Mouse (Mus musculus): Measurements from ENCODE around the gene Clic3. TPM values are rescaled to one million over a fixed set of nuclear protein-coding genes. Genes with fewer than 3 reads are reported as not detected.

Gene Clic3
- total RNA-seq, 1 experiment from 2014 or later, result not detected

DNA sequence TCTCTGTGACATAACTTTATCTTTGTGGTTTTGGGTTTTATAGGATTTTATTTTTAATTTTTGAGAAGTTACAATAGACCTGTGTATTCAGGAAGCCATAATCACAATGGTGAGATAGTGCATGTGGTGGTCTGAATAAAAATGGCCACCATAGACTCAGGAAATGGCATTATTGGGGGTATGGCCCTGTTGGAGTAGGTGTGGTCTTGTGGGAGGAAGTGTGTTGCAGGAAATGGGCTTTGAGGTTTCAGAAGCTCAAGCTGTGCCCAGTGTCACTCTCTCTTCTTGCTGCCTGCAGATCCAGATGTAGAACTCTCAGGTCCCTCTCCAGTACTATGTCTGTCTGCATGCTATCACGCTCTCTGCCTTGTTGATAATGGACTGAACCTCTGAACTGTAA lies 23.9 kb downstream of the Clic3 start:
- DNase-seq, result no peak

DNA sequence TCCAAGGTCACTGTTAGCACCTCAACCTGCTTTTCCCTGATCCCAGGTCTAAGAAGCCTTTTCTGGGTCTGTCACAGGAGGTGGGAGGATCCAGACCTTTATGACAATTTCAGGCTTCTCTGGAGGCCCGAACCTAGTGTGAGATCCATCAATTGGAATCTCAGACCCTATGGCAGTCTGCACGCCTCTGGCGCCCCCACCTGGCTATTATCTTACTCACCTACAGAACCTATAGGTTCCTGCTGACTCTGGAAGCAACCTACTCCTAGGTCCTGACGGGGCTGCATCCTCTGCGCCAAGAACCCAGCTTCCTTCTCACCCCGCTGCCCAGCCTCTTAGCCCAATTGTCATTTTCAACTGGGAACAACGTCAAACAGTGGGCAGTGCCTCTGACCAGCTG lies 26.3 kb downstream of the Clic3 start:
- peak; percentile 48 for DNase-seq

DNA sequence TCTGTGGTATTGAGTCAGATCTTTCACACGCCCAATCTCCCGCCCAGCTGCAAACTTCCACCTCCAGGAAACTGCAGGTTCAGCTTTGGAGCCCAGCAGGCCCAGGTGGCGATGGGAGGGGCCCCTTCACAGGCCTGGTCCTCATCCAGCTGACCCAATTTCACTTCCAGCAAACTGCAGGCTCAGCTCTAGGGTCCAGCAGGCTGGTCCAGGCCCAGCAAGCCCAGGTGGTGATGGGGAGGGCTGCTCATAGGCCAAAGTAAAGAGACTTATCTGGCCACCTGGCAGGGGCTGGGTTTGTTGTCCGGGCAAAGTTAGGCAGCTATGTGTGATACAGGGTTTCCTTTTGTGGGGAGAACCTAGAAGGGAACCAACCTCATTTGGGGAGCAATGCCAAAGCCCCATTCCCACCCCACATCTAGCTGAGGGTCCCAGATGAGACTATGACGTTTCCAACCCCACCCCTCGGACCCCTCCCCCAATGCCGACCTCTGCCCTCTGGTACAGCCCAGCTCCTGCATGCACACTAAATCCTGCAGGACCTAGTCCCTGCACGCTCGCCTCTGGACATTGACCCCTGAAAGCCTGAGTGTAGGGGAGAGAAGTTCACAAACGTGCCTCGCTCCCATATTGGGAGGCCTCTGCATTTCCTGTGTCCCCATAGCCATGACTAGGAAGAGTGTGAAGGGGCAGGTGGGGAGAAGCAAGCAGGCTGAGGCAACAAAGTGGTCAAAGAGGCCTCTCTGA lies 28.4 kb downstream of the Clic3 start:
- DNase-seq, result no peak

DNA sequence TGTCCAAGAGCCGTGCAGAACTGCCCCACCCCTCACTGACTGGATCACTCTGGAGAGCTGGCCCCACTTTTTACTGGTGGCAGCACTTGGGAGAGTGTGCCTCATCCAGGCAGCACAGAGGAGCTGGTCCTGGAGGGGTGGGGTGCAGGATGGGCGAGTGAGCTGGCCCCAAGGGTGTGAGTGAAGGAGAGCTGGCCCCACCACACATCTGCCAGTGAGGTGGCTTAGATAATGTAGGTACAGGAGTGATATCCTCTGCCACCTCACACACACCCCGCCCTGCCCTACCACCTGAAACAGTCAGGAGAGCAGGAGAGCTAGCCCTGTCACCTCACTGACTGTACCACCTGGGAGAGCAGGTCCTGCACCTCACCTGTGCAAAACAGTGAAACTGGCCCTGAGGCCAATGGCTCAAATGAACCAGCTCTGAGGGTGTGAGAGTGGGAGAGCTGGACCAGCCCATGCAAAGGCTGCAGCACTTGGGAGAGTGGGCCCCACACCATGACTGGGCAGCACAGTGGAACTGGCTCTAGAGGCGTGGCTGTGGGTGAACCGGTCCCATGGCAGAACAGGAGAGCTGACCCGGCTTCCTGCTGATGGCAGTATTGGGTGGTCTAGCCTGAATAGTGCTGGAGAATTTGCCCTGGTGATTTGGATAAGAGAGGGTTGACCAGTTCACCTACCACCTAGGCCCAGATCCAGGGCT lies 31.5 kb downstream of the Clic3 start:
- DNase-seq, result no peak

DNA sequence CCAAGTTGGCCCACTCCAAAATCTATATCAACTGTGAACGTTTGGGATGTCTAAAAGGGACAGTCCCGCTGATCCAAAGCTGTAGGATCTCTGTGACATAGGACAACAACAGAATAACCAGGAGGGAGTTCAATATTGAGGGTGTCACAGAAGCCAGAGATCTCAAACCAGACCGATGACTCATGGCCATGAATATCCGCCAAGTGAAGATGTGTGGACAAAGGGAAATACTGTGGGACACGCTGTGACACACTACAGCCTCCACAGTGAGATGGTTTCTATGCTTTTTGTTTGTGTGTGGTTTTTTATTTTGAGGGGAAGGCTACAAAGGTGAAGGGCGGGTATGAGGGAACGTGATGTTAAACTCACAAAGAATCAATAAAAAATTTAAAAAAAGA lies 32.0 kb downstream of the Clic3 start:
- no peak for DNase-seq

DNA sequence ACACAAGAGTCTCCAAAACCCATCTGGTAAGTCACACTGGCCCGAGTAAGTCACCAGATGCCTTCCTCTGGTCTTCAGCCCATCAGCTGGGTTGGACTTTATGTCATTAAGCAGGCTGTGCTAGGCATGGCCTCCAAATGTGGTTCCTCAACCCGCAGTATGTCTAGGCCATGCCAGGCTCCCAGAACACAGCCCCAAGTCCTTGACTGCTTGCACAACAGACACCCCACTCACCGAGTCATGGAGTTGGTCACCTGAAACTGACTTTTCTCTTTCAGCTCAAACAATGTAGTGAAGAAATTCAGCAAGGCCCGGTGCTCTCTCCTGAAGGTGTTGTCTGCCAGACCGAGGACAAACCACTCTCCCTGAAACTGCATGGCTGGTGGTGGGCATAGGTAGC lies 36.4 kb downstream of the Clic3 start:
- DNase-seq, result no peak

DNA sequence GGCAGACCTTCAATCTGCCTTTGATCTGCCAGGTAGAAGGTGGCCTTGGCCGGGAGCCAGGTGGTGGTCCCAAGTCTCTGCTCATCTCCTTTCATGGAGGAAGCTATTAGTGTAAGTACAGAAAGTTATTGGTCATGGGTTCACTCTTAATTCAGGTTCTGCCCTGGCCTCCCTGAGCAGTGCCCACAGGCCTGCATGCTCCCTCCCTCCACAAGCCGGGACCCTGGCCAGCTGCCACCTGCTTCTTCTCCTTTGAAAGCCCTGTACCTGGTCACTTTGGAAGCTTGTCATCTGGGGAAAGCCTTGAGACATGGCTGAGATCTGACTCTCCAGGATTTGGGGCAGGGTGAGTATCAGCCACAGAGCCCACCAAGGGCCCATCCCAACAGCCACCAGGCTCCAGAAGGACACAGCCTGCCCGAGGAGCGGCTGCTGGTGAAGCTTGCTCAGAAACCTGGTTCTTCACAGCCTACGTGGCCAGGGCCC lies 36.9 kb downstream of the Clic3 start, which contains the start of gene Lcn12:
Lcn12 (minus strand) TSS at position 436 of the 486 bp plus-strand sequence.
- no peak for DNase-seq

DNA sequence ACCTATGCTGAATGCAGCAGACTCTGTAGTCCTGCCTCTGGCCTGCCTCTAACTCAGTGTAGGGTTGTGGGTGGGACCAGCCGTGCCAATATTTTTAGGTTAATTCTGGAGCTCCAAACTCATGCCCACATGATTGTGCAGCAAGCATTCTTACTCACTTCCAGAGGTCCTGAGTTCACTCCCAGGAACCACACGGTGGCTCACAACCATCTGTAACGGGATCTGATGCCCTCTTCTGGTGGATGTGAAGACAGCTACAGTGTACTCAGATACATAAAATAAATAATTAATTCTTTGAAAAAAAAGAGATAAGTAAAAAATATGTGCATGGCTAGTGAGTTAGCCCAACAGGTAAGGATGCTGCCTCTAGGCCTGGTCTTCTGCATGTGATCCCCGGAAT lies 39.8 kb downstream of the Clic3 start:
- no peak for DNase-seq

DNA sequence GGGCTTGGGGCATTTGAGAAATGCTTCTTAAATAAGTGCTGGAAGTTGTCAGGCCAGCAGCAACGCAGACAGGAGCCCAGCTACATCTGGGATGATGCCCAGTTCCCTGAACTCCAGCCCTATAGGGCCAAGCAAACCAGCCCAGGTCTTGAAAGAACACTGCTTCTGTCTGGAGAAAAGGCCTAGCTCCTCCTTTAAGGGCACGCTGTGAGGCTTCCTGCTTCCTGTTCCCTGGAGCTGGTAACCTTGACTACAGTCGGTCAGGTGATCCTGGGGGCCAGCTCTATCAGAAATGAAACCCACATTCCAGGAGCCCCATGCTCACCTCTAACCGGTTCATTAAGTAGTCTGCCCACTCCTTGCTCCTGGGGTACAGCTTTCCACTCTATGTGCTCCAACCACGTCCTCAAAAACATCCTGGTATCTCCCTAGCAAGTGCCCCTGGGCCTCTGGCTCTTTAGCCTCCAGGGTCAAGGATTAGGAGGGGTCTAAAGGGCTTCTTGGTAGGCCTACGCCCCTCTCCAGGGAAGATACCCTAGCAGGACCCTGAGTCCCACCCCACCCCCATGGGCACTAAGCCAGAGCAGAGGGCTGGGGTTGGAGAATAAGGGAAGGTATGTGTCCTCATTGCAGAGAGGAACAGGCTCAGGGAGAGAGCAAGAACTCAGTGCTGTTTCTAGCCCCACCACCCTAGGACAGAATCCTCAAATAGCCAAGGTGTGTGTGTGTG lies 41.4 kb downstream of the Clic3 start:
- DNase-seq, result no peak

DNA sequence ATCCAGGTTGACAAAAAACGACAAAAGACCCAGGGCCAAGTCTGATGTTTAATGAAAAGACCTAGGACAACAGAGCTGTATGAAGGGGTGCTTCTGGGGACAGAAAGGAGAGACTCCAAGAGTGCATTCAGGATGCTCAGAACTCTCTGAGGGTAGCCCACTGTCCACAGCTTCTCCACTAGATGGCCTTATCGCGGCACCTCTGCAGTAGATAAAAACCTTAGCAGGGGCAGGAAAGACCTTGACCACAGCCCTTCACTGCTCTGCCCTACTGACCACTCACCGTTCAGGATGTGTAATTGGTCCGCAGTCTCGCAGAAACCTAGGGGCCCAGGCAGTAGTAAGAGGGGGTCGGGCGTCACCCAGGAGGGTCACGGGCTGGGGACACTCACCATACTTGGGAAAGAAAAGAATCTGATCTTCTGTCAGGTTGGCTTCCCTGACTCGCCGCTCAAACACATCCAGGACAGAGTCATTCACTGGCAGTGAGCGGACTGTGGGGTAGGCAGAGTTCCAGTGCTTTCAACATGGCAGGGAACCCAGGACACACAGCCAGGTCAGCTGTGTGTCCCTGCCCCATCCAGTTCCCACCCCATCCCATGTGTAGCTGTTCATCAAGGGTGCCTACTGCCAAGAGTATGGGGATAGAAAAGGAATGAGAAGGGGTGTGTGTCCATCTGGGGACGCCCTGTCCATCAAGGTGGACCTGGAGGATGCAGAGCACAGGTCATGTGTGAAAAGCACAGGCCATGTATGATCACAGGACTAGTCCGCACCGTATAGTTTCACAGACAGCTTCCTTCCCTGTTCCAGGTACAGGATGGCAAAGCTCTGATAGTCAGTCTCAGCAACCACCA lies 42.2 kb downstream of the Clic3 start:
- no peak for DNase-seq

DNA sequence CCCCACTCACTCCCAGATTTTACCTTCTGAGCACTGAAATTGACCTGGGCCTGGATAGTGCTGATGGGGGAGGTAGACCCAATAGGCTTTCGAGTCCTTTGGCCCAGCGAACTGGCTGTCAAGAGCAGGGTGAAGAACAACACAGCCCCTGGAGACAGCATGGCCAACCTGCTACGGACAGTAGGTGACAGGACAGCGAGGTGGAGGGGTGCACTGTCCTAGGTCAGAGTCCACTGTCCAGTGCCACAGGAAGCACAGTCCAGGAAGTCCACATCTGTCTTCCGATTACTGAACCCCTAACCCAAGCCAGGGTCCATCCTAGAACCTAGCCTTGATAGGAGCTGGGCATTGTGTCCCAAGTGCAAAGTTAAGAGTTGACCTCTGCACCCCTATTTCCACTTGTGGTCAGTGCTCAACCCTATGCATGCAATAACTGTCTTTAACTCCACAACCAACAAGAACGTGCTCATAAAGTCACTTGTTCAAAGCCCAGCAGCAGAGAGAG lies 43.5 kb downstream of the Clic3 start:
- no peak for DNase-seq

DNA sequence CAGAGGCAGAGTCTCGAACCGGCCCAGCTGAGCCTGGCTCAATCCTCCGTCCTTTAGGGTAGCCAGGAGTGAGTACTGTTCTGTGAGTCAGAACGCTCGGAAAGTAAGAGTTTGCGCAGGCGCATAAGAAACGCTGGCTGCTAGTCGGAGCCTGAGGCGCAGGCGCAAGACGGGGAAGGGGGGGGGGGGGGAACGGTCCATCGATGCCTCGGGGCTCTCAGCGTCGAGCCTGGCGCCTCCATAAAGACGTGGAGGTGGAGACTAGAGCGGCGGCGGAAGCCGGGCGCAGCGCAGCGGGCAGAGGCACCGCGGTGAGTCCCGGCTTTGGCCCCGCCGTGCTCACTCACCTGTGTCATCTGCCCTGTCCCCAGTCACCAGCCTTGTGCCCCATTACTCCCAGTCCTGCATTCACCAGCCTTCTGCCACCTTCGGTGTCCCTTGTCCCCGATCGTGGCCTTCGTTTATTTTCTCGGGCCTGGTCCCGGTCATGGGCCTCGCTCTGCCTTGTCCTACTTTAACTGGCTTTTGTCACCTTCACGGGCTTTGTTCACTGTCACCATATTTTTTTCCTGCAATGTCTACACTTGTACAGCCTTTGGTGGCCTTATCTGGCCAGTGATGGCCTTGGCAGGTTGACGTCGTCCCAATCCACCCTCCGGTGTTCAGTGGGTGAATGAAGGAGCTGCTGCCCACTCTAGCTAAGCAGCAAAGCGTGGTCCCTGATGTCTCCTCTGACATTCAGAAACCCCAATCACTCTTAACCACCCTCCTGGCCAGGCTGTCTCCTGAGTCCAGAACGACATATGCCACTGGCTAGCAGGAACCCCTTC lies 44.2 kb downstream of the Clic3 start, which contains the start of gene Fbxw5:
Fbxw5 (plus strand) TSS at position 175 of the 830 bp plus-strand sequence.
- DNase-seq, result peak; percentile 85

DNA sequence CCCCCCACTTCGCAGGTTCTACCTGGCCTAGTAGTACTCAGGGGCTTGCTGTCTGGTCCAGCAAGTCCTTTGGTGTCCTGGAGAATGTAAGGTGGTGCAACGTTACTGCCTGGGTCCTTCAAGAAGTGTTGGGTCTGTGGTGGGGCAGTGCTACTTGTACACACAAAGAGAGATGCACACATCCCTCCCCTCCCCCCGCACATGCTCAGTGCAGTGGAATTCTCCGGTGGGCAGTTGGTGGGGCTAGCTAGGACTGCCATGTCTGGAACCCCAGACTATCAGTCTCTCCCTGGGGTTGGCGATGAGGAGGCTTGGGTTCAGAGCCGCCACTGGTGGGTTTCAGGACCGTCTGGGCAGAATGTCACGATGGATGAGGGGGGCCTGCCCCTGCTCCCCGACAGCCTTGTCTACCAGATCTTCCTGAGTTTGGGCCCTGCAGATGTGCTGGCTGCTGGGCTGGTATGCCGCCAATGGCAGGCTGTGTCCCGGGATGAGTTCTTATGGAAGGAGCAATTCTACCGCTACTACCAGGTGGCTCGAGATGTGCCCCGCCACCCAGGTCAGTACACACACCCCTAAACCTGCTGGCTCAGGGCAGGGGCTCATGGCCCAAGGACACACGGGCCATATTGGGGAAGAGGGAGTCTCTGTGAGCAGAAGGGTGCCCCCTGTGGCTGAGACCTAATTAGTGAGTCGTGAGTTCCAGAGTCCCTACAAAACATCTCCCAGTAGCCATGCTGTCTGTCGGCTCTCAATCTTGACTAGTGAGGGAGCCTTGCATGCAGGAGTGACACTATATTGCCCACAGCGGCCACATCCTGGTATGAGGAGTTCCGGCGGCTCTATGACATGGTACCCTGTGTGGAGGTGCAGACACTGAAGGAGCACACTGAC lies 45.2 kb downstream of the Clic3 start, which contains the start of gene C8g:
C8g (minus strand) TSS at position 127 of the 894 bp plus-strand sequence.
- no peak for DNase-seq

DNA sequence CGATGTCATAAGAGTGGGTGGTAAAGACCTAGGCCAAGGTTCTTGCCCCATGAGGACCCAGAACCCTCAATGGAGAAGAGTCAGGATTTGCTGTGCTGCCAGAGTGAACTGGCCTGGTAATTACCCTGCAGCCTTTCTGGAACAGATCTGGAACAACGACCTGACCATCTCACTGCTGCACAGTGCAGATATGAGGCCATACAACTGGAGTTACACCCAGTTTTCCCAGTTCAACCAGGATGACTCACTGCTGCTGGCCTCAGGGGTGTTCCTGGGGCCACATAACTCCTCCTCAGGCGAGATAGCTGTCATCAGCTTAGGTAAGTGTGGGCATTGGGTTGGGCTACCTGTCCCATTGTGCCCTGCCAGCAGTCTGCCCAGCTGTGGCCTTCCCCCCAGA lies 46.1 kb downstream of the Clic3 start:
- no peak for DNase-seq

DNA sequence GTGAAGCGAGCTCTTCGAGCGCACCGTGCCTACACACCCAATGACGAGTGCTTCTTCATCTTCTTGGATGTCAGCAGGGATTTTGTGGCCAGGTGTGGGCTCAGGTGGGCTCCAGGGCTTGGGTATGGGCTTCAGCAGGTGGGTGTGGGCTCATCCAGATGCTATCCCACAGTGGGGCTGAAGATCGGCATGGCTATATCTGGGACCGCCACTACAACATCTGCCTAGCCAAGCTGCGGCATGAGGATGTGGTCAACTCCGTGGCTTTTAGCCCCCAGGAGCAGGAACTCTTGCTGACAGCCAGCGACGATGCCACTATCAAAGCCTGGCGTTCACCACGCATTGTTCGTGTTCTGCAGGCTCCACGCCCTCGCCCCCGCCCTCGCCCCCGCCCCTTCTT lies 47.9 kb downstream of the Clic3 start:
- DNase-seq, result no peak

DNA sequence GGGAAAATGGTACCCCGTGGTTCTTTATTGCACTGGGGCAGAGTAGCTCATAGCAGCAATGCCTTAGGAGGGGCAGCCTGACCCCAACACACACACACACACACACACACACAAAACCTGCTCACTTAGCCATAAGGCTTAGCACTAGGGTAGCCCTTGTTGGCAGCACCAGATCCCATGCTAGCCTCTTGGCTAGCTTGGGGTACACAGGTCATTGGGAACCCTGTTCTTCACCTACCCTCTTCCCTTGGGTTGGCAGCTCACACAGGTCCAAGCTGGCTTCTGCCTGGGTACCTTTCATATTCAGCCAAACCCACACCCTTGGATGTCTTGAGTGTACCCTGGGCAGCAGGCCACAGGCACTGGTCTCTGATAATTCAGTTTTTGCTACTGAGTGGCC lies 48.4 kb downstream of the Clic3 start:
- DNase-seq, result no peak

DNA sequence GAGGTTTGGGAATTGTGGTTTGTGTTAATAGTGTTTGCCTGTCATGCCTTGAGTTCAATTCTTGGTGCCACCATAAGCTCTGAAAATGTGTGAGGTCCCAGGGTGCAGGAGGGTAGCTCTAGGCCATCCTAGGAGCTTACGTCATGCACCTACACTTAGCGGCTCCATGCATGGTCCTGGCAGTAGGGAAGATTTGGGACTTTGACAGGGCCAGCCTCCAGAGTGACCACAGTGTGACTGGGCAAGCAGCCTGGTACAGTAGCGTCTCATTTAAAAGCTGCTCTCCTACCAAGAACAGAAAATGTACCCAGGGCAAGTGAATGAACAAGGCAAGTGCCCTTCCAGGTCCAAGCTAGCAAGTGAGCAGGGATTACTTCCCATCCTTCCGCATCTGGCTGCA lies 49.2 kb downstream of the Clic3 start:
- no peak for DNase-seq

DNA sequence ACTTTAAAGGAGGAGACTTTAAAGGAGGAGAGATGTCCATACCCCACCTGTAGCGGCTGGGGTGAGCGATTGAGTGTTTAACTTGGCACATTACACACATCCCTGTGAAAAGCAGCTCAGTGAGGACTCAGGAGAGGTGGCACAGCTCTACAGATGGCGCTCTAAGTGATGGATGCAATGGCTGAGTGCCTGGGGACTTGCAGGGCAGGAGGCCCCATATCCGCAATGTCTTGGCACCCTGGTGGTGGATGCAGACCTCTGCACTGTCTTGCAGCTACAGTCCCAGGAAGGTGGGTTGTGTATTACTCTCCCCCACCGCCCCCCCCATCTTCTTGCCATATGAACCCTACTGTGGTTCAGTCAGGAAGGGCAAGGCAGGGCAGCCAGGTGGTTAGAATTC lies 50.3 kb downstream of the Clic3 start:
- no peak for DNase-seq

Data from adrenal gland, postnatal 25 days (tissue).